Mouse (Mus musculus) lung, postnatal 25 days (tissue): Measurements from ENCODE around the gene Gm13304.
"Not testable (repeated sequence)": the region's sequence is repeated elsewhere in the genome, so short reads cannot be mapped to it uniquely, and the experiment has no call there.

Experiments used
- DNase-seq: peaks from one replicate; pipeline ENCODE4 v3.0.0; 2022; ENCODE audit warnings: low spot score

The Gm13304 gene

DNA sequence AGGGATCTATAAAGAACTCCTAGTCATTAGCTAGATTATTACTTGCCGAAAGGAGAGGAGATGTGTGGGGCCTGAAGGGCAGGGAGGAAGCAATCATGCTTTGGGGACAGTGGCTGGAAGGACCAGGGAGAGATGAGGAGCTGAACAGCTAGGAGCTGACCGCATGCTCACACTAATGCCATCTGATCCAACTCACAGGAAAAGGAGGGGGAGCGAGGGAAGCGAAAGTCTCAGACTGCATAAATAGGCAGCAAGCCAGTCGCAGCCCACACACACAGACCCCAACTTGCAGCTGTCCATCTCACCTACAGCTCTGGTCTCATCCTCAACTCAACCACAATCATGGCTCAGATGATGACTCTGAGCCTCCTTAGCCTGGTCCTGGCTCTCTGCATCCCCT is at the start of gene Gm13304:
TSS of gene Gm13304 (plus strand) at position 301 of the 400 bp plus-strand sequence.
- not testable (repeated sequence) for DNase-seq

GRCm38 (mm10) chr4:42090907-42091306 is 23.7 kb upstream of the Gm13304 start, which contains the start of gene Gm3893:
Gm3893 (plus strand) TSS chr4:42091207.
- DNase-seq, result not testable (repeated sequence)

DNA sequence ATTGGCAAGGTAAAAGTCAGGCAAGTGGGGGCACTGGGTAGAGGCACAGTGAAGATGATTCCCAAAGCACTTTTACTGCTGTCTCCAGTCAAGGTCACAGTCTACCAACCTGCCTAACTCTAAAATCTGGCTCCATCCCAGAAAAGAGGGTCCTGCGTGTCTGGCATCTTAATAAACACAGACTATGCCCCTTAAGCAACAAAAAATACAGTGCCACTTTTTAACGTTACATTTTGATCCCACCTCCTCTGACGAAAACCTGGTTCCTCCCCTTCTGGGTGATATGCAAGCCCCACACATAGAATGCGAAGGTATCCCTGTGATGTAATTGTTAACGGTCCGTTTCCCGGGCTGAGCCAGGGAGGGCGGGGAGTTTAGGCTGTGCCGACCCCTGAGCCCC is 38.5 kb downstream of the Gm13304 start, which contains the start of gene Gm13306:
TSS of gene Gm13306 (plus strand) at position 301 of the 400 bp plus-strand sequence.
- not testable (repeated sequence) for DNase-seq
